ENCODE assay signal across 8 mouse cellular contexts in genomic region chr14:18506168-18506567, GRCm38 (mm10).
DNase-seq lines count a peak whose midpoint lies in the region; ATAC-seq lines count a peak whose summit lies in the region.

No protein-coding gene starts in this region.

- DNase-seq in hindbrain, embryonic 11.5 days (ENCODE audit: low spot score), result peak; percentile 29
- no peak for DNase-seq in hindbrain, embryonic 10.5 days (ENCODE audit: low spot score)
- DNase-seq in CD4-positive helper T cell, adult 2 months (ENCODE audit: low read depth, low spot score), result peak; percentile 15
- peak; percentile 35 for DNase-seq in ZHBTc4 (ENCODE audit: low read depth, low spot score)
- peak; percentile 27 for DNase-seq in induced T-regulatory cell, adult 2 months (ENCODE audit: low read depth)
- peak; percentile 8 for DNase-seq in retina, adult 2 months (ENCODE audit: low read depth, low spot score)
- DNase-seq in spleen, adult 12 weeks (ENCODE audit: low spot score), result no peak

- H3K4me2 ChIP-seq in hindbrain, embryonic 11.5 days (replicated peaks; ENCODE audit: low read depth, low read length), result no peak overlapping the region
- no peak overlapping the region for H3K4me2 ChIP-seq in liver, embryonic 12.5 days

- H3K9ac ChIP-seq in hindbrain, embryonic 11.5 days (ENCODE audit: low read depth, low read length), result no peak overlapping the region
- no peak overlapping the region for H3K9ac ChIP-seq in liver, embryonic 12.5 days

- no peaks in the 10 kb centered on the region for H3K27me3 ChIP-seq in hindbrain, embryonic 11.5 days (ENCODE audit: control insufficient read depth, insufficient read depth, low read length)
- H3K27me3 ChIP-seq in hindbrain, embryonic 10.5 days (ENCODE audit: insufficient read depth, poor library complexity, severe bottlenecking), result no peaks in the 10 kb centered on the region
- H3K27me3 ChIP-seq in liver, embryonic 12.5 days (replicated peaks), result no peaks in the 10 kb centered on the region

- H3K4me3 ChIP-seq in hindbrain, embryonic 11.5 days (ENCODE audit: low read depth, low read length), result no peak overlapping the region
- no peak overlapping the region for H3K4me3 ChIP-seq in hindbrain, embryonic 10.5 days
- no peak overlapping the region for H3K4me3 ChIP-seq in liver, embryonic 12.5 days

- no peaks in the 10 kb centered on the region for H3K36me3 ChIP-seq in hindbrain, embryonic 11.5 days (ENCODE audit: control insufficient read depth, insufficient read depth, low read length)
- H3K36me3 ChIP-seq in hindbrain, embryonic 10.5 days, result no peaks in the 10 kb centered on the region
- H3K36me3 ChIP-seq in liver, embryonic 12.5 days, result no peaks in the 10 kb centered on the region

- H3K27ac ChIP-seq in hindbrain, embryonic 11.5 days (ENCODE audit: low read depth, low read length), result no peak overlapping the region
- no peak overlapping the region for H3K27ac ChIP-seq in hindbrain, embryonic 10.5 days
- no peak overlapping the region for H3K27ac ChIP-seq in liver, embryonic 12.5 days

- no peaks in the 10 kb centered on the region for H3K4me1 ChIP-seq in hindbrain, embryonic 11.5 days (replicated peaks; ENCODE audit: control insufficient read depth, insufficient read depth, low read length)
- H3K4me1 ChIP-seq in hindbrain, embryonic 10.5 days (replicated peaks), result no peaks in the 10 kb centered on the region
- H3K4me1 ChIP-seq in liver, embryonic 12.5 days, result no peaks in the 10 kb centered on the region

- no peaks in the 10 kb centered on the region for H3K9me3 ChIP-seq in hindbrain, embryonic 11.5 days (ENCODE audit: control insufficient read depth, low read length)
- H3K9me3 ChIP-seq in hindbrain, embryonic 10.5 days, result no peaks in the 10 kb centered on the region
- H3K9me3 ChIP-seq in liver, embryonic 12.5 days (replicated peaks), result no peaks in the 10 kb centered on the region

- WGBS in hindbrain, embryonic 11.5 days, result 82% methylated on average over 4 of the region's 4 CpGs
- 84% methylated on average over 4 of the region's 4 CpGs for WGBS in hindbrain, embryonic 10.5 days
- 32% methylated on average over 4 of the region's 4 CpGs for WGBS in liver, embryonic 12.5 days (ENCODE audit: insufficient replicate concordance)

- ATAC-seq in hindbrain, embryonic 11.5 days (ENCODE audit: low FRiP score), result no peak
- no peak for ATAC-seq in liver, embryonic 12.5 days

Comparison
In these comparisons a context has a peak if more than half of its experiments do, and no peak if none do; other contexts are left out.
1. DNase-seq: peak in hindbrain, embryonic 11.5 days (single experiment), CD4-positive helper T cell, adult 2 months (single experiment), ZHBTc4 (single experiment), induced T-regulatory cell, adult 2 months (single experiment) and retina, adult 2 months (single experiment); none in hindbrain, embryonic 10.5 days (single experiment) and spleen, adult 12 weeks (single experiment).